Mouse (Mus musculus) kidney, postnatal 14 days (tissue): ENCODE data around the gene Dusp7.

Experiments used
- DNase-seq: peaks from one replicate; pipeline ENCODE4 v3.0.0; 2022; ENCODE audit warnings: mixed read lengths

The Dusp7 gene

GRCm38 (mm10) chr9:106392828-106393527, 24.5 kb downstream of the Dusp7 start:
- no peak for DNase-seq

DNA sequence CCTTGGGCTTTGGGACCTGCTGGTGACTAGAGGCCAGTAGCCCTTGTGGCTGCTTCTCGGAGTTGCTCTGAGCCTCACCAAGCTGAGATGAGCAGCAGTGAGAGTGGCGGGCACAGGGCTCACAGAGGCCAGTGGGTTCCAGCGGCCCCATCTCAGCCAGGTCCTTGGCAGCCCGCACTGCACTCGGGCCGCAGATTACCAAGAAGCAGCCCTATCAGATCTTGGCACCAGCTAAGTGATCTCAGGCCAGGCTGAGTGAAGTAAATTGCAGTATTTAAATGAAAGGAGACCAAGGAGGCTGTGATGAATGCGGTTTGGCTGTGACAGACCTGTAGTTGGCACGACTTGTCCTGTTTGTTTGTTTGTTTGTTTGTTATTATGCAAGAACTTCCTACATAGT, 25.1 kb downstream of the Dusp7 start:
- DNase-seq = no peak

GRCm38 (mm10) chr9:106394649-106395602, 26.5 kb downstream of the Dusp7 start:
- DNase-seq = peak; percentile 60

GRCm38 (mm10) chr9:106397733-106398132, 29.3 kb downstream of the Dusp7 start:
- no peak for DNase-seq

DNA sequence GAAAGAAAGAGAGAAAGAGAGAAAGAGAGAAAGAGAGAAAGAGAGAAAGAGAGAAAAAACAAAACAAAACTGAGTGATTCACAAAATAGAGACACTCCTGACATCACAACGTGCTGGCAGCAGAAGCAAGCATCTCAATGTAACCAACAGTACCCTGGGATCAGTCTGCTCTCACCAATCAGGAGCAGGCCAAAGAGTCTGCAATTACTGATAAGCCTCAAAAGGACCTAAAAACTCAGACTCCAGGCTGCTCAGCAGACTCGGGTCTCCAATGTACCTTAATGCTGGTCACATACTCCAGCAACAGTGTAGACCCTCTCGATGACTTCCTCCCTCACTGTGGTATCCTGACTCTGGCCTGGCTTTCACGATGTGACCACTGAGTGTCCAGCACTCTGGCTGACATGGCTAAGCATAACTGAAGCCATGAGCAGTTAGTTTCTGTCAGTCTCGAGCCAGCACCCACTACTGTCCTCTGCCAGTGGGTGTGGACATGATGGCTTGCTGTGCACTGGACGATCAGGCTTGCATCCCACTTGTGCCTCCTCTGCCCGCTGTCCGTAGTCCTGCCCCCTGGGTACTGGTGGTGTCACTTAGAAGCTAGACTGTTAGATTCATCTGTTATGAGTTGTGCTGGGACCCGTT, 30.4 kb downstream of the Dusp7 start:
- DNase-seq = no peak

DNA sequence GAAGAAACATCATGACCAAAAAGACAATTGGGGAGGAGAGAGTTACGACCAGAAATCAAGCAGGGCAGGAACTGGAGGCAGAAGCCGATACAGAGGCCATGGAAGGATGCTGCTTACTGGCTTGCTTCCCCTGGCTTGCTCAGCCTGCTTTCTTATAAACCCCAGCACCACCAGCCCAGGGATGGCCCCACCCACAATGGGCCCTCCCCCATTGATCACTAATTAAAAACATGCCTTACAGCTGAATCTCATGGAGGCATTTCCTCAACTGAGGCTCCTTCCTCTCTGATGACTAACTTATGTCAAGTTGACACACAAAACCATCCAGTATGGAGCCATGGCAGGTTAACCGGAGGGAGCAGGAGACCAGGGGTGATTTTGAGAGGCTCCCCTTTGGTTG, 31.4 kb downstream of the Dusp7 start:
- DNase-seq = no peak

- no peak for DNase-seq
Measured at GRCm38 (mm10) chr9:106402149-106402548, 33.7 kb downstream of the Dusp7 start.

- no peak for DNase-seq
Measured at GRCm38 (mm10) chr9:106402607-106403375, 34.4 kb downstream of the Dusp7 start.

DNA sequence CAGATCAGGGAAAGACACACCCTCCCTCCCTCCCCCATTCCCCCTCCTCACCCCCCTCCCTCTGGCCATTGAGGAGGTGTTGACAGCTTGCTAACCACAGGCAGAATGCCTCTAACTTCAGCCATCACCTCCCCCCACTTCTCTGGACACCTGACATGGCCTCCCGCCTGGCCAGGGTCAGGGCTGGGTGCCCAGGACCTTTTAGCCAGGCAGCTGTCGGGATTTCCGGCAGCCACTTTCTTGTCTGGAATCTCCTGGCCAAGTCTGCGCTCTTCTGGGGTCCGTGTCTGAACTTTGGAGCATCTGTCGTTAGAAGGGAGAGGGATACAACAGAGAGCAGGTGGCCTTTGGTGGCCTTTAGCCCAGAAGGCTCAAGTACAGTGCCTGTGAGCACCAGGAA, 36.8 kb downstream of the Dusp7 start:
- peak; percentile 60 for DNase-seq

- peak; percentile 57 for DNase-seq
Measured at GRCm38 (mm10) chr9:106406443-106407078, 38.1 kb downstream of the Dusp7 start.

DNA sequence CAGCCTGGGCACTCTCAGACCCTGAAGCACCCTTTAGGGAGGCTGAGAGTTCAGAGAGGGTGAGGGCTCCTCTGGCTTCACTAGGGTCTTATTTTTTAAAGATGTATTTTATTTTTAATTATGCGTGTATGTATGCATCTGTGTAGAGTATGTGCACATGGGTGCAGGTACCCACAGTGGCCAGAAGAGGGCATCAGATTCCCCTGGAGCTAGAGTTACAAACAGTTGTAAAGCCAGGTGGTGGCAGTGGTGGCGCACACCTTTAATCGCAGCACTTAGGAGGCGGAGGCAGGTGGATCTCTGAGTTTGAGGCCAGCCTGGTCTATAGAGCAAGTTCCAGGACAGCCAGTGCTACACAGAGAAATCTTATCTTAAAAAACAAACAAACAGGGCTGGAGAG, 40.7 kb downstream of the Dusp7 start:
- DNase-seq = no peak

DNA sequence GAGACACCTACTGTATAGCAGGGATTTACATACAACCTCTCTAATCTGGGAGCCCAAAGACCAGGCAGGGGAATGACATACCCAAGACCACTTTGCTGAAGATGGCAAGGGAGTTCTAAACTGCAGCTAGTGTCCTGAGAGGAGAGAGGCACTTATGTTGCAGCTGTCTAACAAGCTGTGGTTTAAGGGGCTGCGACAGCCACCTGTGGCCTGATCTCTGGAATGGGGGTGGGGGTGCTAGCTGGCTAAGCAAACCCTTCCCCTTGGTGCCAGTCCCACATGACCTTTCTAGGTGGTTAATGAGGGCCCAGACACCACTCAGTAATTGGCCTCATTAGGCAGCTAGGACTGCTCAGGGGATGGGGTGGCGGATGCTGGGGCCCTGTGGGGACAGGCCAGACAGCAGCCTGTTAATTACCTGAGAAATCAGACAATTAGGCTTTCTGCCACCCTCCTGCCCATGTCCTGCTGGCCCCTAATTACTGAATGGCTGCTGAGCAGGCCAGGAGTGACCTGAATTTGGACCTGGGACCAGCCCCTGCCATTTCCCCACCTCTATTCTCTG, 41.7 kb downstream of the Dusp7 start:
- DNase-seq = no peak

DNA sequence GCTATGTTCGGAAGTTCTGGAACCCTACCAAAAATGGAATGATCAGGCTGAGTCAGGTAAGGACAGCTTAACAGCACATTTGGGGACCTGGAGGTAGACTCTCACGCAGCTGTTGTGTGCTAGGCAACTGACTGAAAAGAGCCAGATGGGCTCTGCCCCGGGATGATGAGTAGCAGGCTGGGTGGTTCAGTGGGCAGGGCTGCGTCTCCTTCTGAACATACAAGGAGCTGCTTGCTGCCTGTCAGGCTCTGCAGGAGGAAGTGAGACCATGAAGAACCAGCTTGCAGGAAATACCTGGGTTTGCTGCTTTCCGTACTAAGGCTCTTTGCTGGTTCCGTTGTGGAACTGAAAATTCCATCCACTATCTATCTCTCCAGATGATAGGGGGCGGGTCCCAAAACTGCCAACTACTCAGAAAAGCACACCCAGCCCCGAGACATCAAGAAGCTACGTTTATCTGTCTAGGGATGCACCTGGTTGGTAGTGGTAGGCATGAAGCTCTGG, 42.7 kb downstream of the Dusp7 start:
- DNase-seq = no peak

DNA sequence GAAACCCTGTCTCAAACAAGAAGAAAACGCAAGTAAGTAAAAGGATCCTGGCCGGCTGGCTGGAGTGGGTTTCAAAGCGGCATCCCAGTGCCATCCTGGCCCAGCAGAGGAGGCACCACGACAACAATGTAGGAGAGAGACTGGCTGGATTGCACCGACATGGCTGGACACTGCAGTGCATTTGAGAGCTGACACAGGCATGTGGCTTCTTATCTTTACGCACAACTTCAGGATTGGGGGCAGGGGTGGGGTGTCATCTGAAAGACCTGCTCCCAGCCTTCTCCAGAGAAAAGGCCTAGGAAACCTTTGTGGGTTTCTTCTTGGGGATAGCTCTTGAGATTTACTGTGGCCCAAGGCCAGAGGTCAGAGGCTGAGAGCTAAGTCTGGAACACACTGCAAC, 43.3 kb downstream of the Dusp7 start:
- no peak for DNase-seq

DNA sequence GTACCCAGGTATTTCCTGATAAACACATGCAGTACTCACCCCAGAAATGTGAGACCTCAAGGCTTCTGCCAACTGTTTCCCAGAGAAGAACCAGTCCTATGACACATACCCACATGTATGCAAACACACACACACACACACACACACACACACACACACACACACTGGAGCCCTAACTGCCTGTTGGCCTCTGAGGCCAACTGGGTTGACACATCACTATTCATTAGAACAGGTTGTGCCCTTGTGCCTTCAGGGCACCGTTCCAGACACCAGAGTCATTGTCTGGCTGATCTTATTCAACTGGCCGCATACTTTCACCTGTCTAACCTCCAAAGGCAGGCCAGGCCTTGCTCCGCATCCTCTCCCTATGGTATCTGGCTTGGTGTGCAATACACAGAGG, 43.8 kb downstream of the Dusp7 start:
- DNase-seq = no peak

GRCm38 (mm10) chr9:106413606-106414005, 45.2 kb downstream of the Dusp7 start:
- DNase-seq = no peak

GRCm38 (mm10) chr9:106416826-106417225, 48.4 kb downstream of the Dusp7 start:
- no peak for DNase-seq

DNA sequence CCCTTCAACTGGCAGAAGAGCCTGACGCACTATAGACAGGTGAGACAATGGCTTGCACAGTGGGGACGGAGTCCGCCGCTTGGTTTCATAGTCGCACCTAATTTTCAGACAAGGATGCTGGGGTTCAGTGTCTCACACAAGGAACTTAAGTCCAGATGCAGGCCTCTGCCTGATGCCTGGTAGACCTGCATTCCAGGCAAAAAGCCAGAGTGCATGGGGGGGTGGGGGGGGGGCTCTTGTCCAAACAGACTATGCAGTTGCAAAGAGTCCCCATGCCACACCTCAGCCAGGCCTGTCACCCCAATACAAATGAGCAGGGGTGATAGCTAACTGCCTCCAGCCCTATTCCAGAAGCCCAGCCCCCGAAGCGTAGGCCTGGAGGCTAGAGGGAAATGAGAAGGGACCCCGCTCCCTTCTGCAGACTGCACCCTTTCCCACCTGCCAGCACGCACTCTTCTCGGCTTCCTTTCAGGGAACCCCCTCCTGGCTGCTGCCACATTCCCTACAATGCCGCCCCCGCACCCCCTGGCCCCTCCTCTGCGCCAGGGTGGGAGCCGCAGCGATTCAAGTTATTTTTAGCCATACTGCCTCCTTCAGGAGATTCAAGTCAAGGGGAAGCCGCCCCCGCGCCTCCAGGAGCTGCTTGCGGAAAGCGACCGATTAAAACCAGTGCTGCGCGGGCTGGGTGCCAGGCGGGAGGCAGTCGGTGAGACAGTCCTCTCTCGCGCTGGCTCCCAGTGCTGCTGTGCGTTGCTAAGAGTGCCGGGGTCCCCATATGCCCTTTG, 49.6 kb downstream of the Dusp7 start:
- DNase-seq = peak; percentile 90

GRCm38 (mm10) chr9:106420608-106421007, 52.2 kb downstream of the Dusp7 start:
- DNase-seq = no peak

DNA sequence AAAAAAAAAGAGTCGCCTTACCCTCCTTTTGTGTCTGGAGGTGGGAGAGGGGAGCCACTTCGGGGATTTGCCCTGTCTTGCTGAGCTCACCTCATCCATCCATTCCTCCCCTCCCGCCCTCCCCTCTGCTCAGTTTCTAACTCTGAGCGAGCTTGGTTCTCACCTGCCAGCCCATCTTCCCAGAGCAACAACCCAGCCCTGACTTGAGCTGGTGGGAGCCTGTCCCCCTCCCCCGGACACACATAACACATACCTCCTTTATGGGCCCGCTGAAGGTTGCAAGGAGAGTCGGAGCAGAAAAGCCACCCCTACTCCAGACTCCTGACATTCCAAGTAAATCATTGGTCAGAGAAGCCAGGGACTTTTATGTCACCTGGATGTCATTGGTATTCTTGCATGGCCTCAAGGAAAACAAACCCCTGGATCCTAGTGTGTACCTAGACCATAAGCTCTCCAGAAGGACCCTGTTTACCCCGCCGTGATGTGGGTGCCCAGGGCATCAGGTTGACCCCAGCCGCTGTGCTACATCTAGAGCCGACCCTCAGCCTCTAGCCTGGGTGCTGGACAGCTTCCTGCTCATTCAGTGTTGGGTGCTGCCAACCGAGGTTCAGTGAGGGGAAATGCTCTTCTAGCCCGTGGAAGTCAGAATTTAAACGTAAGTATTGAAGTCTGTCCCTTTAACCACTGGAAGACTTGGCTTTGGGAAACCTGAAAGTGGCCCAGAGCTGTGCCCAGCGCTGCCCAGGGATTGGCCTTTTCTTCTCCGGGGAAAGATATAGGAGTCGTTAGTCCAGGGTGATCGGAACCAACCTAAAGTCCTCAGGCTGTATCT, 52.8 kb downstream of the Dusp7 start:
- DNase-seq = no peak
